Mouse (Mus musculus) E14TG2a.4 (cell line): ENCODE measurements around the gene Haao.

Experiments
- CTCF ChIP-seq: conservative IDR thresholded peaks from 2 replicates; pipeline ENCODE4 v1.5.1; 2014; ENCODE audit warnings: low read length
- POU5F1 ChIP-seq: IDR thresholded peaks from 2 replicates; pipeline ENCODE4 v1.6.1; 2014; ENCODE audit warnings: low read length, borderline replicate concordance

DNA sequence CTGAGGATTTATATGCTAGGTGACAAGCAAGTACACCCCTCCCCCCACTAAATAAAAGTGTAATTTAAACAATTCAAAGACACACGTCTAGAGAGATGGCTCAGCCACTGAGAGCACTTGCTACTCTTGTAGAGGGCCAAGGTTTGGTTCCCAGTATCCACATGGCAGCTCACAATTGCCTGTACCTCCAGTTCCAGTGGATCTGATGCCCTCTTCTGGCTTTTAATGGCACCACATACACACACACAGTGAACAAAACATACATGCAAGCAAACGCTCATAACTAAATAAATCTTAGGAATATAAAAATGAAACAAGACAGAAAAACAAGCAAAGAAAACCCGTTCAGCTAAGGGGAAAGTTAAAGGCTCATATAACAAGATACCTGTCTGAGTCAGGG lies 6.1 kb upstream of the Haao start:
- TF ChIP-seq CTCF (peak; percentile 31), POU5F1 (no peak)
